Mouse (Mus musculus) spleen, adult 12 weeks (tissue): Measurements from ENCODE around the gene Ddx23.

Experiments used
- DNase-seq: peaks from one replicate; pipeline ENCODE4 v3.0.0; 2022; ENCODE audit warnings: low spot score

Gene Ddx23

DNA sequence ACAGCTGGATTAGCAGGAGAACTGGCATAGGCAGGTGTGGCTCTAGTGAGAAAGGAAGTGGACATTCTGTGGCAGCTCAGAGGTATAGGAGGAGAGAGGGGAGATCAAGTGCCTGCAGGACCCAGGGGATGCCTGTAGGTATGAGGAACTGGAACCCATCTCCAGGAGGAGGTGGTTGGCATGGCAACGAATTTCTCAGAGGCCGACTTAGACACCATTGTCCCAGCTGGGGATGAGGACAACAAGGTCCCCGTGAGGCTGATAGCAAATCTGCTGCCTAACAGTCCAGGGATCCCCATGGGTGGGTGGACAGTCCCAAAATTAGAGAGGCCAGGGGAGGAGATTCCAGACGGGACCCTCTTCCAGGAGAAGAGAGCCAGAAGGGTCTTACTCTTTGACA lies 29.8 kb downstream of the Ddx23 start:
- DNase-seq, result no peak

GRCm38 (mm10) chr15:98632107-98632744 lies 30.5 kb downstream of the Ddx23 start:
- DNase-seq, result no peak

DNA sequence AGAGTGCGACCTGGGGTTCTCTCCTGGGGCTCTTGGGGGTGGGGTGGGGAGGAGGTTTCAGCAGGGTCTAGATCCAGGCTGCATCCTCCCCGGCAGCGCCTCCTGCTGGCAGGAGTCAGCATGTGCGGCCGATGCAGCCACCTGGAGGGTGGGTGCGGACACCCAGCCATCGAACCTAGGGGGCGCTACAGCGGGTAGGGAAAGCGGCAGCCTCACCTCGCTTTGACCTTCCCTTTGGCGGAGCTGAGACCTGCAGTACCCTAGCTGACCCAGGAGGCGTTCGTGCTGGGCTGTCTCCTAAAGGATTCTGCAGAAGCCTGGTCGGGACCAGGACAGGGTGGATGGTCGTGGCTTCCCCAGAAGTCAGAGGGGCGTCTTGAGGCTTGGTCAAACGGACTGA lies 31.2 kb downstream of the Ddx23 start:
- peak; percentile 56 for DNase-seq

DNA sequence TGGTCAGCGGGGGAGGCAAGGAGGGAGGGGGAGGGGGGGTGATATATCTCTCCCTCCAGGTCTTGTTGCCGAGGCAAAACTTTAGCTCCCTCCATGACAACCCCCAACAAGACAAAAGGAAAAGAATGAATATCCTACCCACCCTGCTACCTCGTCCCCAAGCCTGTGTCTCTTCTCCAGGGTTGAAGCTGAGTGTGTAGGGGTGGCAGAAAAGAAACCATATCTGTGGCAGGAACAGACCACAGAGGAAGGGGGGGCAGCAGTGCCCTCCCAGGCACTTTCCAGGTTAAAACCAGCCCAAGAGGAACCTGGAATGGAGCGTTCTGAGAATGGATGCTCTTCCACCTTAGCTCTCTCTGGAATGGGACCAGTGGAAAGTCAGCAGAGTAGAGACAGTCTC lies 32.2 kb downstream of the Ddx23 start, which contains the start of gene Cacnb3:
Cacnb3 (plus strand) TSS at position 301 of the 400 bp plus-strand sequence.
- DNase-seq, result no peak

DNA sequence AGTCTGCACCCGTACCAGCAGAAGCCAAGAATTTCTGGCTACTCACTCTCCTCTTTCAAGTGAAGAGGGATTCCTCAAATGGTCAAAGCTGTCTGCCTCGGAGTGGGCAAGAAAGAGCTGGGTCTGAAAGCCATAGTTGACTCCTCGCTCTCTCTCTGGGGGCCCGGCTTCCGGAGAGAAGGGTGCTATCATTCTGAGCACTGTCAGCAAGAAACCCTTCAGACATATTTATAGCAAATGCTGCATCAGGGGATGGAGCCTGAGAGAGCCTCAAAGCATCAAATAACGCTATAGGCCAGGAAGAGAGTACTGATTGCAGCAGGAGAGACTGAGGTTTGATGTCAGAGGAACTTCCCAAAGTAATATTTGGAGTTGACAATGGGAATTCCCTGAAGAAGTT lies 33.2 kb downstream of the Ddx23 start:
- no peak for DNase-seq

DNA sequence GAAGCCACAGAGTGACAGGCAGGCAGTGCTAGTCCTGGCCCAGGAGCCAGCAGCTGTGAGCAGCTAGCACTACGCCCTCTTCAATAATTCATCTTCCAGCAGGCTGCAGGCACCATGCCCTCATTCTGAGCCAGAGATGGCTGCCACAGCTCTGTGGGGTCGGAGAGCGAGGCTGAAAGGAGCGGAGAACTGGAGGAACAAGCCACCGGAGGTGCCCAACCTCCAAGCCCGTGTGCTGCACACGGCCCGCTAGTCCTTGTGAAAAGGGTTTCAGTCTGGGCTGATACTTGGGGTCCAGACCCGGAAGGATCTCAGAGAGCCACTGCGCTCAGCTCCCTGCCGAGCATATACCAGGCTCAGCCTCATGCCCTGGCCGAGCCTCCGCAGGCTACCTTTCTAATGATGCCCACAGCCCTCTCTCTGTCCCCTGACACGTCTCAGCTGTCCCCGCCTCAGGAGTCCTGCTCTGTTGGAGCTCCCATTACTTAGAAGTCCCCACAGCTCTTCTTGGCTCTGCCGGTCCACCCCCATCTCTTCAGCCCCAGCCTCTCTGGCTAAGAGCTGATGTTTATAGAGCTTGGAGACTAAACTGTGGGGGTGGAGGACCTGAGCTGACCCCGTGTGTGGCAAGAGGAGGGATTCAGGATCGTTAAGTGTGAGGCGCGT lies 34.0 kb downstream of the Ddx23 start:
- no peak for DNase-seq

GRCm38 (mm10) chr15:98626487-98627212 lies 36.0 kb downstream of the Ddx23 start:
- no peak for DNase-seq

GRCm38 (mm10) chr15:98626078-98626477 lies 36.6 kb downstream of the Ddx23 start:
- no peak for DNase-seq

DNA sequence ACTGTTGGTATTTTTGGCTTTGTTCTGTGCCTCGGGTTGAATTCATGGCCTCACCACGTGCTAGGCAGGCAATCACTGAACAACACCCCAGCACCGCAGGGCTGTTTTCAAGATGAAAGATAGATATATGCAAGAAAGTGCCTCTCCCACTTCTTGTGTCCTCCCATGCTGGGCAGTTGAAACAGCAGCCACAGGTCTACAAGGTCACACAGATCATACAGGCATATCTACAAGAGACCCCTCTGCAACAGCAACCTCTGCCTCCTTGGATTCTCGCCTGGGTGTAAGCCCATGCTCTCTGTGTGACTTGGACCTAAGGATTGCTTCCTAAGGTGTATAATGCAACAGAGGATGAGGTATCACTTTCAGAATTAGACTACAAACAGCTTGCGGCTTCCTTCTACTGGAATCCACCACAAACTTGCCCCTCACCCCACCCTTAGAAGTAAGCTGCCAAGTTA lies 39.3 kb downstream of the Ddx23 start:
- DNase-seq, result no peak

- DNase-seq, result no peak
Observed at GRCm38 (mm10) chr15:98622721-98623120, 40.0 kb downstream of the Ddx23 start.

DNA sequence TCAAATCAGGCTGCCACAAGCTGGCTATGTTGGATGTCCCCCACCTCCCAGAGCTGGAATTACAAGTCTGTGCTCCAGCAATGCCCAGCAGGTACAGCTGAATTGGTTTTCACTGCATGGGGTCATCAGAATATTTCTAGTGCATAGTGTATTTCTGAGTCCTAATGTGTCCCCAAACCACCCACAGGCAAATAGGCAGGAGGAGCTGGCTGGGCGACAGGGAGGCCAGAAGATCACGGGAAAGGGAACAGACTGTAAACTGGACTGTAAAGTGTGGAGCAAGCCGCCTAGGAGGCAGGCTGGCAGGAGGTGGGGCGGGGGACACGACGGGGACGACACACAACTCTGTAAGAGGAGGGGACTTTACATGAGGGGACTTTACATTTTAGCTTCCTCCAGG lies 40.5 kb downstream of the Ddx23 start:
- DNase-seq, result no peak

GRCm38 (mm10) chr15:98617176-98617537 lies 45.5 kb downstream of the Ddx23 start:
- peak; percentile 74 for DNase-seq

- no peak for DNase-seq
Observed at GRCm38 (mm10) chr15:98616362-98617175, 46.1 kb downstream of the Ddx23 start.

DNA sequence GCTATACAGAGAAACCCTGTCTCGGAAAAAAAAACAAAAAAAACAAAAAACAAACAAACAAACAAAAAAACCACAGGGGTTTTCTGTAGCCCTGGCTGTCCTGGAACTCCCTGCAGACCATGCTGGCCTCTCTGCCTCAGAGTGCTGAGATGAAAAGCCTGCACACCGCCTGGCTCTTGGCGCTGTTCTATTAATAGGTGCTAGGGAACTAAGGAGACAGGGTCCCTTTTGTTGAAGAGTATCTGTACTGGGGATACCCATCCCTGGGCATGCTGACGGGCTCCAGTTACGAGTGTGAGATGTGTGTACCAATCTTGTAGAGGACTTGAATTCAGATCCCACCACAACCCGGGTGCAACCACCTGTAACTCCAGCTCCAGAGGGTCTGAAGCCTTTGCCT lies 46.9 kb downstream of the Ddx23 start:
- no peak for DNase-seq

- DNase-seq, result no peak
Observed at GRCm38 (mm10) chr15:98614971-98615370, 47.7 kb downstream of the Ddx23 start.

- no peak for DNase-seq
Observed at GRCm38 (mm10) chr15:98614551-98614950, 48.1 kb downstream of the Ddx23 start.

DNA sequence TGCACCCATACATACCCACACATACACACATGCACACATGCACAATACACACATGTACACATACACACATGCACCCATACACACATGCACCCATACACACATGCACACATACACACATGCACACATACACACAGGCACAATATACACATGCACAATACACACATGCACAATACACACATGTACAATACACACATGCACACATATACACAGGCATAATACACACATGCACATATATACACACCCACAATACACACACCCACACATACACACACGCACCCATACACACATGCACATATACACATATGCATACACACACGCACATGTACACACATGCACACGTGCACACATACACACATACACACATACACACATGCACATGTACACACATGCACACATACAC lies 50.5 kb downstream of the Ddx23 start:
- DNase-seq, result no peak

DNA sequence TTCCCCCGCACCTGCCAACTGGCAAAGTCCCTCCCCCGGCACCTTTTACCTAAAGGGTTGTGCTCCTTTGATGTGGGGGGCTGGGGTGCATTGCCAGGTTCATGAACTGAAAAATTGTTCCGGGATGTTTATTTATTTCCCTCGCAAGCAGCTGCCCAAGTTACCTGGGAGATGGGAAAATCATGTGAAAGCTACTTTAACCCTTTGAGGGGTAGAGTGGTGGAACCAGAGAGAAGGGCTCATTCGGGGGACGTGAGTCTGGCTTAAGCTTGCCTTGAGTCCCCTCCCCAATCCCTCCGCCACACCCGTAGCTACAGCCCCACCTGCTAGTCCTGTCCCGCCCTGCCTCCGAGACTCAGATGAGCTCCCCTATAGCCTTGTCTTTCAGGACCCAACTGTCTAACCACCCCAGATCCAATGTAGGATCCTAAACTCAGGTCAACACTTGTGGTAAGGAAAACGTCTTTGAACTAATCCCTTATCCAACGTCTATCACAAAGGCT lies 52.5 kb downstream of the Ddx23 start:
- DNase-seq, result no peak

DNA sequence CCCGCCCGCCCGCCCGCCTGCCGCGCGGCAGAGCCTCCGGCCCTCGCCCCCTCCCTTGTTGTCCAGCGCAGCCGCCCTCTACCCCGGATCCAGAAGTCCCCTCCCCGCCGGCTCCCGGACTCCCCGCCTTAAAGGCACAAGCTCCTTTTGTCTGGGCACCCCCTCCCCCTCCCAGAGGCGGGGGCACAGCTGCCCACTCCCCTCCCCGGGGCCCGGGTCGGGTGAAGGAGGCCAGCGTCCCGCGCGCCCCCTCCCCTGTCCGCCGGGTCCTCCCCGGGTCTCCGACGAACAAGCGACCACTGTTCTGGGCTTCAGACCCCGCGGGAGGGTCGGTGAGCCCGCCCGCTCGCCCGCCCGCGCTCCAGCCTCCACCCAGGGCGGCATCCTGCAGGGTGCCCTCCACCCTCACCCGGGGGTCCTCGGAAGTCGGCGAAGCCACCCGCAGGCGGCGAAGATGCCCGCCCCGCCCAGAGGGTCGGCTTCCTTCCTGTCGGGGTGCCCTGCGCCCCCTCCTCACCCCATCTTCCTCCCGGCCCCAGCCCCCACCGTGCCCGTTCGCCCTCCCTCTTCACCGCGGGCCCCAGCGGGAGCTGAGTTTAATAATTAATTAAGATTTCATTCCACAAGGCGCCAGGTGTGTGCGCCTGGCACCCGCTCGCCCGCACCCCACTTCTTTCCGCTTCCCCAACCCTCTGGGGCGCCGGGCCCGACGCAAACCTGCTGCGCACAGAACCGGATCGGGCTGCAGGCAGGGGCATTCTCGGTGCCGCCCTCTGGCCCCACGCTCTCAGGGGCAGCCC lies 53.2 kb downstream of the Ddx23 start, which contains the start of gene Adcy6:
Adcy6 (minus strand) TSS at position 746 of the 800 bp plus-strand sequence.
- peak; percentile 19 for DNase-seq

- DNase-seq, result peak; percentile 23
Observed at GRCm38 (mm10) chr15:98608784-98609250, 53.9 kb downstream of the Ddx23 start.
